Mouse (Mus musculus) left cerebral cortex, adult 8-10 months (tissue): ENCODE measurements around the gene Ap2a1. TPM values are rescaled to one million over a fixed set of nuclear protein-coding genes. Genes with fewer than 3 reads are reported as not detected.

Experiments
- DNase-seq, 2 experiments: peaks; one replicate each; pipeline ENCODE4 v3.0.0; 2022; ENCODE audit warnings: low spot score in 2 of 2
- total RNA-seq, 4 experiments: library from RNA; stranded (reverse); gene quantifications; 2 replicates each; pipeline ENCODE4 v1.2.4; 2022

Ap2a1 gene
- total RNA-seq, 4 experiments from 2014 or later, result 312 to 359 (median 323) TPM

GRCm38 (mm10) chr7:44866276-44867009, 62.9 kb downstream of the Ap2a1 start:
- no peak for DNase-seq

- DNase-seq, result no peak
These were observed 64.4 kb downstream of the Ap2a1 start for GRCm38 (mm10) chr7:44864595-44865542.

GRCm38 (mm10) chr7:44863982-44864494, 65.3 kb downstream of the Ap2a1 start:
- no peak for DNase-seq

- no peak for DNase-seq
These were observed 66.1 kb downstream of the Ap2a1 start for GRCm38 (mm10) chr7:44863210-44863609.

GRCm38 (mm10) chr7:44862434-44862833, 66.9 kb downstream of the Ap2a1 start:
- no peak for DNase-seq

- DNase-seq, result no peak
These were observed 67.9 kb downstream of the Ap2a1 start for GRCm38 (mm10) chr7:44861429-44861816.

- no peak for DNase-seq
These were observed 68.5 kb downstream of the Ap2a1 start for GRCm38 (mm10) chr7:44860576-44861428.

- no peak for DNase-seq
These were observed 69.4 kb downstream of the Ap2a1 start for GRCm38 (mm10) chr7:44859896-44860295.

- DNase-seq, result no peak
These were observed 71.4 kb downstream of the Ap2a1 start for GRCm38 (mm10) chr7:44857905-44858304.

- peak; percentile 83 to 94 for DNase-seq
These were observed 72.2 kb downstream of the Ap2a1 start, which contains the start of gene Pnkp for GRCm38 (mm10) chr7:44857042-44857552. Pnkp (plus strand) TSS chr7:44857139.

- DNase-seq, result no peak
These were observed 72.9 kb downstream of the Ap2a1 start for GRCm38 (mm10) chr7:44856265-44856916.

GRCm38 (mm10) chr7:44855036-44855435, 74.3 kb downstream of the Ap2a1 start:
- no peak for DNase-seq

- peak in 1 of 2 experiments; percentile 63 for DNase-seq
These were observed 74.8 kb downstream of the Ap2a1 start for GRCm38 (mm10) chr7:44854356-44855031.

GRCm38 (mm10) chr7:44853596-44854355, 75.5 kb downstream of the Ap2a1 start:
- no peak for DNase-seq

GRCm38 (mm10) chr7:44853065-44853464, 76.2 kb downstream of the Ap2a1 start:
- no peak for DNase-seq

GRCm38 (mm10) chr7:44852259-44853027, 76.9 kb downstream of the Ap2a1 start:
- no peak for DNase-seq

- DNase-seq, result no peak
These were observed 77.6 kb downstream of the Ap2a1 start for GRCm38 (mm10) chr7:44851625-44852234.
